Mouse (Mus musculus): Measurements from ENCODE around the gene Strbp.

The Strbp gene

DNA sequence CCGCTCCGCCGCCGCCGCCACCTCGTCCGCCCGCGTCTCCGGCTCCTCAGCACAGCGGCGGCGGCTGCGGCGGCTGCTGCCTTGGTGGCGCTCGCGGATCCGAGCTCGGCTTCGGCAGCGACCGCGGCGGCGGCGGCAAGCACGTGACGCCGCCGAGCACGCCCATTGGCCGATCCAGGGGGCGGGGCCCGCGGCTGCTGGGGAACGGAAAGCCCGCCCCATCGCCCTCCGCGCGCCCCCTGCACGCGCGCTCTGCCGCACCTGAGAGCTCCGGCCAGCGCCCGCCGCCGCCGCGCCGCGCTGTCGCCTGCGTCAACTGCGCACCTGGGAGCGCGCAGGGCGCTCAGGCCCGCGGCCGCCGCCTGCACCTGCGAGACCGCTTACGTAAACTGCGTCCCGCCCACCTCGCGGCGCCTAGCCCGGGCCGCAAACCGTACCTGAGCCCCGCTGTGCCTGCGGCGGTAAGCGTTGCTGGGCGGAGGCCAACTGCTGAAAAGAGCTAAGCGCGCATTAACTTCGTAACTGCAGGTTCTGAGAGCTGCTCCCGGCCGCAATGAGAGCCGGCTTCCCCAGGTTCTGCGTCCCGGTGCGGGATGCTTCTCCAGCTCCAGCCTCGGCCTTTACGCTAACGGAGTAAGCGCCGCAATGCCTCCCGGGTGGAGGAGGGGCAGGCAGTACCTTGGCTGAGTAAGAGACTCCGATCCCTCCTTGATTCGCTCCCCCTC, at the start of gene Strbp:
Strbp (minus strand) TSS at position 630 of the 725 bp plus-strand sequence.
- peak; percentile 85 to 91 for DNase-seq (ENCODE audit: low spot score in 2 of 2)

DNA sequence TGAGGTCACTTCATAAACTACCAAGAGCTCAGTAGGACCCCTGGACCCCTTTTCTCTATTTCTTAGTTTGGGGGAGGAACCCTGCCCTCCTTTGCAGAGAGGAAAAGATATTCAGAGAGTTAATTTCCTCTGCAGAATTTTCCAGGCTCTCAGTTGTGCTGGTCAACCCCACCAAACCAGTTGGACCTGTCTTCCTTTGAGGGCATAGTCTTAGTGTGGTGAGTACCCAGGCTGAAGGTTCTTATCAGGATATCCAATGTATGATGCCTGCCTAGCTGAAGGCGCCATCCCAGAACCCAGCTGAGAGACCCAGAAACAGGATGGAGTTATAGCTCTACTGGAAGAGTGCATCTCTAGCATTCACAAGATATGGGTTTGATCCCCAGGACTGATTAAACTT, 47.5 kb upstream of the Strbp start:
- no peak for DNase-seq (ENCODE audit: low spot score in 2 of 2)

DNA sequence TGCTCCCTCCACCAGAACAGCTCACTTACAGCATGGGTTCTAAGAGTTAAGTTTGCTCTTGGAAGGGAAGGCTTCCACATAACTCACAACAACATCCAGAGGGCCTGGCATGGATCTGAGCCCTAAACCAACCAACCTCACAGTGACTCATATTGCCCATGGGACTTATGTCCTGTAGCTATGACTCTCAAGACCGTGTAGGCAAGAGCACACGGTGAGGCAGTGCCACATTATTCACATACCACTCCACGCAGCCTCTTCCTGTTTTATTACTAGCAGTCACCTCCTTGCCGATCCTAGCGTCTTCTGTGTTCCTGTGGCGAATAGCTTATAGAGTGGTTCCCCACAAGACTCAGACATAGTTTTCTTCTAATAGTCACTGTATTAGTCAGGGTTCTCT, 45.7 kb upstream of the Strbp start:
- DNase-seq (ENCODE audit: low spot score in 2 of 2): no peak

DNA sequence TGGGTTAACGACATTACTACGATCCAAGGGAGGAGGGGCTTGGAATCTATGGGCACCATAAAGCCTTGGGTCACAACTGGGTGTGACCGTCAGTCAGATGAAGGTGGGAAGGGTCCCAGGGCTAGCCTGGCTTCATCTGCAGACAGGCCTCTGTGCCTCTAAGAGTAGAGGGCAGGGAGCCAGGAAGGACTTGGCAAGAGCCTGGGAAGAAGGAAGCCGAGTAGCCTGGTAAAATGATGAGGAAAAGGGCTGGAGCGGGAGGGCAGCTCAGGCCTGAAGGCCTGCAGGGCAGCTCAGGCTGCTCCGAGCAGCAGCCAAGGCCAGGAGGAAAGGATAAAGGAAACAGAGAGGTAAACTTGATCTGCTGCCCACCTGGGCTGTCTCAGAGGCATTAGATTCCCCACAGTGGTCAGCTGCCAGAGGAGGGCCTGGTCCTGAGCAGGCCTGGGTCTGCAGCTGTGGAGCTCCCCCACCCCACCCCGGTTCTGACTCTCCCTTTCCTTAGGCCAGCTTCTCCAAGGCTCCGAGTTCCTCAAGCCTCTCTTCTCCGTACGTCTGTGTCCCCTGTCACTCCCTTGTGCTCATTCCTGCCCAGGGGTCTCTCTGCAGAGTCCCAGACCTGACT, 44.9 kb upstream of the Strbp start:
- DNase-seq (ENCODE audit: low spot score in 2 of 2): no peak

DNA sequence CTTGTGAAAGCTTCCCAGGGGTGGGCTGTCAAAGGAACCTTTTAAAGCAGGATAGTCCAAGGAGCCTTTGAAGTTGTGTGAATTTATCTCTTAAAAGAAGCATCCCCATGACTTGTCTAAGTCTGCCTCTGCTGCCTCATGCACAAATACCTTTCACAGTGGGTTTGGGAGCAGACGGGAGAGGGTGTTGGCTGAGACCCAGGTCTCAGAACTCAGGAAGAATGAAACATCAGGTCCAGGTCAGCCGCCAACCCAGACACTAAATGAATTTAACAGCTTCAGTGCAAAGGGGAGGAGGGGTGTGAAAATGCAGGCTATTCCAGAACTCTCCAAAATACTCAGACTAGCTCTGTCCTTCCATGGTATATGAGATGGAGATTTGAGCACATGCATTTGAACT, 44.2 kb upstream of the Strbp start:
- no peak for DNase-seq (ENCODE audit: low spot score in 2 of 2)

DNA sequence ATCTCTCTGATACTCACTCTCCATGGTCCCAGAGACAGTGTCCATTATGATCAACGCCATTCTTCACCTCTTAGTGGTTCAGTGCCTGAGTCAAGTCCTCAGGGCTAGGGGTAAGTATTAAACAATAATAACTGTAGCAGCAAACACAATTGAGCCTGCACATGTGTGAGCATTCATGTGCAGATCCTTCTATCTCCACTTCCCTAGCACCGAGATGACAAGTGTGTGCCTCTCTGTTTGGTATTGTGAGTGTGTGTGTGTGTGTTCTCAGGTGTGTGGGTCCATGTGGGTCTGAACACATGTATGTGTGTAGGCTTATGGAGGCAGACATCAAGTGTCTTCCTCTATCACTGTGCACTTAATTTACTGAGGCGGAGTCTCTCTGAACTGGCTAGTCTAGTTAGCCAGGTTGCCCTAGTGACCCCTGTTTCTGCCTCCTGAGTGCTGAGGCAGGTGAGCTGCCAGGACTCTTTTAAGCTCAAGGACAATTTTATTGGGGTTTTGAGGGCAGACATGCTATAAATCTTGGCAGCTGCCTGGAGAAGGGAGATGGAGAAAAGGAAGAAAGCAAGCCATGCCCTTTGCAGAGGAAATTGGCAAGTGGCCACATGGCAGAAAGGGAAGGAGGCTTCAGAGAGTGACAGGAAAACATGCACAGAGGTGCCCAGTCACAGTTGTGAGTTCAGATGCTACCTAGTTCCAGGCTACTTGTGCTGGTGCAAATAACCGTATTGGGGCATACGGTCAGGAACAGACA, 42.8 kb upstream of the Strbp start:
- DNase-seq (ENCODE audit: low spot score in 2 of 2): no peak

DNA sequence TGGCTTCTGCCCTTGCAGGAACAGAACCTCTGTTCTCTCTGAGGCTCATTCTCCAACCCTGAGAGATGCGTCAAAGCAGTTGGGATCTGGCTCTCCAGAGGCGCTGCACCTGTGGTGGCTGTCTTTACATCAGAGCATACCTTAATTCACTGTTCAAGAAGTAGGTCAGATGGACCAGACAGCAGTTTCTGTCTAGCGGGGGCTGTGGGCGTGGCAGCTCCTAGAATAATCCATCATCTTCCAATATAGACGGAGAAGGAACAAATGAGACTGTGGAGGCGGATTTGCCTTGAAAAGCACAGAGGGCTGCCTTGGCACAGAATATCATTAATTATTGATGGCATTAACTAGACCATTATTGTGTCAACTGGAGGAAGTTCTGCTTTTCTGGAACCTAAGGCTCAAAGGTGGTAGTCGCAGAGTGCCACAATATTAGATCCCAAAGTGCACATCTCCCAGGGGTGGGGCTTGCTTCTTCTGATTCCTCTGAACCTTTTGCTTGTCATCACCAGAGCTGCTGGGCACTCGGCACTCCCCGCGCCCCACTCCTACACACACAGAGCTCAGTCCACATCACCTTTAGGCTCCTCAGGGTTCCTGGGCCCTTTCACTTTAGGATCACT, 41.2 kb upstream of the Strbp start:
- DNase-seq (ENCODE audit: low spot score in 2 of 2): no peak

DNA sequence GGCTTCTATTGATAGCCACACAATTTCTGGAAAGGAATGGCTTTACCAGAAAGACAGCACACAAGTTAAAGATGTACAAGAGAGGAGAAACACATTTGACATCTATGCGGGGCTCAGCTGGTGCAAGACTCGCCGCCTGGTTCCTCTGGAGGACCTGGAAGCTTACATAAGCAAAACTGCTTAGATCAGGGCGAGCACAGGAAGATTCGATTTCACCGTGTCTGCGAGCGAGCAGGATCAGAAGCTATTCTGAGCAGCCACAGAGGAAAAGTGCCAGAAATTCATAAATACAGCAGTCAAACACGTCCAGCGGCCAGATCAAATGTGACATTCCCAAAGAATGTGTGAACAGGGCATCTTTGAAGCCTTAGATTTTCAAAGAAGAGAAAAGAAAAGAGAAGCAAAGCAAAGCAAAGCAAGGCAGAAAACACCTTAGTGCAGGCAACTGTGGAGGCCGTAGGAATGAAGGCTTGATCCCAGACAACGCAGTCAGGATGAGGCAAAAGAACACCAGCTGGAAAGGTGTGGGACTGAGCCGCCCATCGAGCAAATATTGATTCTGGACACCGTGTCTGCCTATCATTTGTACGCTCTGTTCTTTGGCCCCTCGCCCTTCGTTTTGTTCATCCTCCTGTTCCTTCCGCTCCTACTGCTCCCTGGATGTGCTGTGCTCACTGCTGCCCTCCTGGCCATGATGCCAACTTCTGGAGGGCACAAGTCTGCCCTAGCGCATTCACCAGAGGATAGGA, 38.3 kb upstream of the Strbp start:
- DNase-seq (ENCODE audit: low spot score in 2 of 2): no peak

DNA sequence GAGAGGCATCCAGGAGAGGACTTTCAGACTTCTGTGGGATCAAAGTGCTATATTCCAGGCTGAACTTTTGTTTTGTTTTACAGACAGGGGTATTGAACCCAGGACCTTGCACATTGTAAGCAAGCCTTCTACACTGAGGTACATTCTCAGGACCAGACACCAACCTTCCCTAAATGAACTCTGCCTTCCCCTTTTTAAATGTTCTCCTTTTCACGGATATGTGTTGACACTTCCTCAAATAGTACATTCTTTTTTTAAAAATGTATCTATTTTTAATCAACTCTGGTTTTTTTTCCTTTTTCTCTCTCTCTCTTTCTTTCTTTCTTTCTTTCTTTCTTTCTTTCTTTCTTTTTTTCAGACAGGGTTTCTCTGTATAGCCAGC, 32.1 kb upstream of the Strbp start:
- DNase-seq (ENCODE audit: low spot score in 2 of 2): no peak

DNA sequence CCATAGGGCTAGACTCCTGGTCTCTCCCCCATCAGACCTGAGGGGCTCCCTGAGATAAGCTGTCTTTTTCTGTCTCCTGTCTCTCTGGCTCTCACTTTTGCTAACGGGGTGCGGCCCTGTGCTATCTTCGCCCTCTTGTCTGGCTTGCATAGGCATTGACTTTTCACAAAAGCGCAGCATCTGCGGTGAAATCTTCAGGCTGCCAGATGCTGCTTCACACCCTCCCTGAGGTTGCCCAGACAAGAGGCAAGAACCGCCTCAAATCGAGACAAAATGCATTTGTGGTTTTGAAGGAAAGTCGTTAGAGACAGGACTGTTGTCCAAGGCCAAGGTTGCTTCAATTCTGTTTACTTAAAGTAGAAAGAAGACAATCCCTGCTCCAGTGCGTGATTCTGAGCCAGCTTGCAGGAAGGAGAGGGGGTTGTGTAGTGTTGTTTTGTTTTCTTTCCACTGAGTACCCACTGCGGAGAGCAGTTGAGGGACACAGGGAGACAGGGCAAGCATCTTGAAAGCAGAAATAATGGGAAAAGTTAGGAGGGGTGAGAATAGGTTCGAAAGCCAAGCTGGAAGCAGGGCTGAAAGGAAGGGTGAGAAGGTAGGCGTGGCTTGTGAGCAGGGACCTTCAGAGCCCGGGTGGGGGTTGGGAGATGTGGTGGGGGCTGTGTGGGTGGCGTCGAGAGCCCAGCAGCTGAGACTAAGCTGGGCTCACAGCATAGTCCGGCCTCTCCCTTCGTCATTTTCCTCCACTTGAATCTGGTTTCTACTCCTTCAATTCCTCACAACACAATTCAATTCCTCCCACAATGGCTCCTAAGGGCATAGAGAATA, 31.5 kb upstream of the Strbp start:
- DNase-seq (ENCODE audit: low spot score in 2 of 2): no peak

DNA sequence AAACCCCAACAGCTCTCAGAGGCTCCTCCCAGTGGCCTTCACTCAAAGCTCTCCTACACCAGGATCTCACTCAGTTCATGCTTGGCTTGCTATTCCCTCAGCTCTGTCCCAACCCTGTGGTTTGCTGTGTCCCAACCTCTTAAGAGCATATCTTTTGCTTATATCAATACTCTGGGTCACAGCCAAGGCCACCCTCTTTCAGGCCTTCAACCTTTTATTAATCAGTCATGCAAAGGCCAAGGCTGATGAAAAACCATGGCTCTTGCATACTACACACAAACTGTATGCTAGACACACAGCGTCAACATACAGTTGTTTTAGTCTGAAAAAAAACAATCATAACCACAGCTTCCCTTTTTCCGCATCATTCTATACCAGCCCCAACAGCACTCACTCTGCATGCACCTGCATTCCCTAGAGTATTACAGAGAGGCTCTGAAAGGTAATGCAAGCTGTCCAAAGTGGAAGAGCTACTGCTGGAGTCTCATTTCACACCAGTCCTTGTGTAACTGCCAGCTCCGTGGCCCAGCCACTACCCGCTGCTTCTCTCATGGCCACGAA, 27.7 kb upstream of the Strbp start:
- no peak for DNase-seq (ENCODE audit: low spot score in 2 of 2)

DNA sequence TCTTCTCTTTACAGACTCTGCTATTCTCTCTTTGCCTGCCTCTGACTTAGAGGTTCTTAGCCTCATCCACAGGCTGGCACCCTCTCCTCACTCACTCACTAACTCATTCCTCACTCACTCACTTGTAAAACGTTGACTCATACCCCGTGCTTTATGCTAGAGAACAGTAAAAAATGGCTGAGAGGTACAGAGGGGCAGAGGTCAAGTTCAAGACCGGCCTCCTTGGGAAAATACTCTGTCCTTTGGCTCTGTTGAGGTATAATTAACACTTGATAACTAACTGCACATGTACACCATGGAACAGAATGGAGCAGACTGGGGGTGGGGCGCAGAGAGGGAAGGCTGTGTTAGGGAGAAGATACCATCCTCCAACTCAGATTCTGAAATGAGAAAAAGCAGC, 20.6 kb upstream of the Strbp start:
- DNase-seq (ENCODE audit: low spot score in 2 of 2): no peak

DNA sequence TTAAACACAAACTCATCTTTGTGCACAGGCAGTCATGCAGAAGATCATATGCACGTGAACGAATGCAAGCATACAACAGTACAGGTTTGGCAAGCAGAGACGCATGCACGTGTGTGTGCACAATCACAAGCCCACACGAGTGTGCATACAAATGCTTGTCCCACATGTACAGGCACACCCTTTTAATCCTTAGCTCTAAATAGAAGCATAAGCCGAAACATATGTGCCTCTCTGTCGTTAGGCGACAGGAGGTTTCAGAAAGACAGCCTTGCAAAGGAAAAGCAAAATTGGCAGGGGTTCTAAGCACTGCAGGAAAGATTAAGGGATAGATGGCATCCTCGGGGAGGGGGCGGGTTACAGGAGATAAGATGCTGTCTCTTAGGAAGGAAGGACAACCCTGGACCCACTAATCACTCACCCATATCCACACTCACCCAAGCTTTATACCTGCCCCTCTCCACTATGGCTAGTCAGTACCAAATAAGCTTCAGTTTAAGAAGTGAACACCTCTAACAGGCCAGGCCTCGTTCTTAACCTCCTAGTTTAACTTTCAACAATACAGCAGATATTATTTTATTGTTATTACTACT, 19.9 kb upstream of the Strbp start:
- DNase-seq (ENCODE audit: low spot score in 2 of 2): no peak

DNA sequence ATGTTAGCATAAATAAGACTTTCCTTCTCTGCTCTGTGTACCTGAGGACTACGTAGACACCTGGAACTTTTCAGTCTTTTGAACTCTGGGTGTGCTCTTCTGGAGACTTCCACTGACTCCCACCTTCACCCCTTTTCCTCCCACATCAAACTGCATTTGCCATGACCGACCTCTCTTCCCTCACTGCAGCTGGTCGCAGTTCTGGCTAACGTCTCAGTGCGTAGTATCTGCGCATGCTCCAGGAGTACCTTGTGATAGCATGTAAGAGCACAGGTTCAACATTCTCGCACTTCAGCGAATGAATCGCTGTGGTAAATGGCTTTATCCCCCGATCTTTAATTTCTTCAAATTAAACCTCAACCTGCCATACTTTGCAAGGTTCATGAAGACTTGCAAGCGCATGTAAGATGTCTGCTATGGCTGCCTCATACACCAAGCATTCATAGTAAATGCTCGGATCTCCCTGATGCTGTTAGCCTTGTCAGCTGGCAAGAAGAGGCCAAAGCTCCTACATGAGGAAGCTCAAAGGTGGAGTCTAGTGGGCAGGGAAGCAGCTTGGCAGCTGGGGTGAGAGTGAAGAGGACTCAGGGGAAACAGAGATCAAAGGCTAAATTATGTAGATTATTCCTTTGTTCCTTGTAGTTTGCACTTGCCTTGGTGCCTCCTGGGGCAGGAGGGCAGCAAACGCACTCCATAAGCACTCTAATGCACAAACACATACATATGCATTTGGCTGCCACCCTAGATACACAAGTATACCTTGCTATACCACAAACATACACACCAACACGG, 19.2 kb upstream of the Strbp start:
- no peak for DNase-seq (ENCODE audit: low spot score in 2 of 2)

DNA sequence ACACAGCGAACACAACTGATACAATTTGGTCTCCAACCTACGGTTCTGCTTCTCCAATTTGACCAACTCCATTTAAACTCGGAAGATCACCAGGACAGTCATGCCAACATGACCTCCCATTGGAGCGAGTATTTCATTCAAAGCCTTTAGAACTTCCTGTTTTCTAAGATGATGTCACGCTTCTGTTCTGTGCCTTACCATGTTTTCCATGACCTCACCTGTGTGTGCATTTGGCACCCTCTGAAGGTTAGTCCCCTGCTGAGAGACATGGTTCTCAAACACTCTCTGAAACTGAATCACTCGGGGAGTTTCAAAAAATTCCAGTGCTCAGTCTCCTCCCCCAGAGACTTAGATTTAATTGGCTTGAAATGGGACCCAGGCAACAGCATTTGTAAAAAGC, 12.6 kb upstream of the Strbp start:
- DNase-seq (ENCODE audit: low spot score in 2 of 2): no peak

DNA sequence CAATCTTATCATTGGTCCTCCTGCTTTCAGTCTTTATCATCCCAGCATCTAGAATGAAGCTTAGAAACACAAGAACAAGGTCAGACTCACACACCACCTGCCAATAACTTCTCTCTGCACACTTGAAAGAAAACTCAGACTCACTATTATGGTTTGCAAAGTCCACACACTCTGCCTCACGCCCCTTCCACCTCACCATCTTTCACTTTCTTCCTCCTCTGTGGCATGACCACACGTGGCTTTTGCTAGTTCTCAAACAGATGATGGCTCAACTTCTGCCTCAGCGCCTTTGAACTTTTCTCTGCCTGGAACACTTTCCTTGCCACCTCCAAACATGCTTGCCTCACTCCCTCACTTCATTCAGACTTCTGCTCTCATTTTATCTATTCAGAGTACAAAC, 11.7 kb upstream of the Strbp start:
- no peak for DNase-seq (ENCODE audit: low spot score in 2 of 2)

DNA sequence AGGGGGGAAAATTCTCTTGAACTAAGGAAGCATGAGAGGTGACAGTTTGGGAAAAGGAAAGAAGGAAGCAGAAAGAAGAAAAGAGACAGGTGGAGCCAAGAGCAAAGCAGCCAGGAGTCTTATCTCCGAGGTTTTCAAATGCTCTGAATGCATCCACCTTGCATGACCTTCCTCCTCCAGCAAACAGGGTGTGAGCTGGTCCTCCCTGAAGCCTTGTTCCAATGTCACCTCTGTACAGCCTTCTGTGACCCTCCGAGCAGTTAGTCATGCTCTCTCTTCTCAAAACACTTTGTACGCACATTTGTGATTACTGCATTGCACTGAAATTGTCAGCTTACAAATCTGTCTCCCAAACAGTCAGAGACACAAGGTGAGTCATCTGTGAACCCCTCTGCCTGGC, 9.4 kb upstream of the Strbp start:
- DNase-seq (ENCODE audit: low spot score in 2 of 2): no peak

DNA sequence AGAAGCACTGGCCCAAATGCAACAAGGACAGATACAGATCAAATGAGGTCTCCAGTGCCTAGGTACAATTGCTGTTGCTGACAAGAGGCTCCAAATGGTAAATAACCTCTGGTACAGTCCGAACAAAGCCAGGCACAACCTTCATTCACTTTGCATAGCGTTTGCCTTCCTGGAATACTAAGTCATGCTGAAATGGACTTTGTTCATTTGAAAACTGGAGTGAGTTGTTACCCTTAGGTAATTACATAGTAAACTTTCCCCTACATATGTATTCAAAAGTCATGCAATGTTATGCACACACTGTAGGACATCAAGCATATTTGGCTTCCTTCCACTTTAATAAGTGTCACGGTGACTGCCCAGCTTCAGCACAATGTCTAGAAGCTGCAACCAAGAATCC, 5.2 kb upstream of the Strbp start:
- no peak for DNase-seq (ENCODE audit: low spot score in 2 of 2)

DNA sequence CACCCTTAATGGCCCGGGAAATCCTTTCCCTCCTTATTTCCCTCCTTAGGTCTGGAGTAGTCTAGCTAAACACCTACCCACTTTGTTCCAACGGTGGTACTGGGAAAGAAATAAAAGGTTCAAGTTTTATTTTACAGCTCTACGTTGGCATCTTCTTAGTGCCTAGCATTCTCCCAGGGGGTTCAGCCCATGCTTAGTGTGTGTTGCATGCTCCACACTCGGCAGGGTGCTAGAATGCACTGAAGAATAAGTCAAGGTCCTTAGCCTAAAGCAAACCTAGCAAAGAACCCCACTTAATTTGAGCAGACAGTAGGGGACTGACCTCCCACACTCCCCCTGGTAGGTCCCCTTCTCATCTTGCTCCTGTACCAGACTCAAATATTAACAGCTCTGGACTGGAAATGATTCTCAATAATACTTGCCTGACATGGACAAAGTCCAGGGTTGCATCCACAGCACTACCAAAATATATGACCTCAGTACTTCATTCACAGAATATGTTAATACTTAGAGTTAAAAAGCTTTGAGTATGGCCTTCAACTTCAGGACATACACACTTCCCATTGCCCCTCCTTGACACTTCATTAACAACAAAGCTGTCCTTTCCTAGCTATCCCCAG, 592 bp upstream of the Strbp start:
- no peak for DNase-seq (ENCODE audit: low spot score in 2 of 2)

Data from frontal cortex, postnatal 25 days (tissue).